Mouse (Mus musculus): ENCODE results near the gene Pnmal1. TPM values are rescaled to one million over a fixed set of nuclear protein-coding genes. Genes with fewer than 3 reads are reported as not detected.
A peak's percentile ranks its signal among the peaks of the same experiment; 100 is the strongest.

Gene Pnmal1
- polyA plus RNA-seq, 1 experiment from 2014 or later, result 23.7 TPM

- H3K36me3 ChIP-seq (ENCODE audit: control insufficient read depth, insufficient read depth, low read length), result no peaks in the 10 kb centered on the region
- H3K27me3 ChIP-seq (ENCODE audit: control insufficient read depth, insufficient read depth, low read length), result no peaks in the 10 kb centered on the region
- peaks cover 8% of the 10 kb centered on the region; the same call in 1 of the 2 replicates for H3K4me1 ChIP-seq (ENCODE audit: control insufficient read depth, insufficient read depth, low read length)
- H3K9ac ChIP-seq (ENCODE audit: low read length), result no peak overlapping the region
- no peak overlapping the region for H3K4me3 ChIP-seq (ENCODE audit: low read depth, low read length)
- H3K4me2 ChIP-seq, result no peak overlapping the region
- H3K9me3 ChIP-seq (ENCODE audit: control insufficient read depth, low read length), result no peaks in the 10 kb centered on the region
- DNase-seq (ENCODE audit: low spot score, missing footprints) (no peak), ATAC-seq (ENCODE audit: low FRiP score) (peak; percentile 83)
- H3K27ac ChIP-seq (ENCODE audit: low read depth, low read length), result no peak overlapping the region; the same call in 1 of the 2 replicates
- WGBS, result 71% methylated on average over 17 of the region's 17 CpGs
Observed at GRCm38 (mm10) chr7:16938117-16938791, 21.2 kb upstream of the Pnmal1 start.

- H3K9me3 ChIP-seq (ENCODE audit: control insufficient read depth, low read length), result no peaks in the 10 kb centered on the region
- H3K4me3 ChIP-seq (ENCODE audit: low read depth, low read length), result no peak overlapping the region
- ATAC-seq (ENCODE audit: low FRiP score), result no peak
- DNase-seq (ENCODE audit: low spot score, missing footprints), result no peak
- H3K36me3 ChIP-seq (ENCODE audit: control insufficient read depth, insufficient read depth, low read length), result no peaks in the 10 kb centered on the region
- H3K4me2 ChIP-seq, result no peak overlapping the region
- no peak overlapping the region for H3K9ac ChIP-seq (ENCODE audit: low read length)
- no peak overlapping the region for H3K27ac ChIP-seq (ENCODE audit: low read depth, low read length)
- 56% methylated on average over 7 of the region's 7 CpGs for WGBS
- peaks cover 5% of the 10 kb centered on the region for H3K27me3 ChIP-seq (ENCODE audit: control insufficient read depth, insufficient read depth, low read length)
- H3K4me1 ChIP-seq (ENCODE audit: control insufficient read depth, insufficient read depth, low read length), result peaks cover 18% of the 10 kb centered on the region
Observed at GRCm38 (mm10) chr7:16940292-16940691, 19.2 kb upstream of the Pnmal1 start.

GRCm38 (mm10) chr7:16942861-16943260, 16.6 kb upstream of the Pnmal1 start:
- DNase-seq (ENCODE audit: low spot score, missing footprints), result no peak
- Histone ChIP-seq H3K4me2 (no peak overlapping the region), H3K4me3 (ENCODE audit: low read depth, low read length) (no peak overlapping the region), H3K9me3 (ENCODE audit: control insufficient read depth, low read length) (no peaks in the 10 kb centered on the region), H3K36me3 (ENCODE audit: control insufficient read depth, insufficient read depth, low read length) (no peaks in the 10 kb centered on the region), H3K9ac (ENCODE audit: low read length) (no peak overlapping the region), H3K27ac (ENCODE audit: low read depth, low read length) (no peak overlapping the region), H3K4me1 (ENCODE audit: control insufficient read depth, insufficient read depth, low read length) (peaks cover 36% of the 10 kb centered on the region), H3K27me3 (ENCODE audit: control insufficient read depth, insufficient read depth, low read length) (peaks cover 31% of the 10 kb centered on the region)
- 61% methylated on average over 4 of the region's 4 CpGs for WGBS
- ATAC-seq (ENCODE audit: low FRiP score), result no peak

GRCm38 (mm10) chr7:16944061-16944807, 15.2 kb upstream of the Pnmal1 start, which contains the start of gene Pnmal2:
TSS of gene Pnmal2 (plus strand) at chr7:16944682.
- Histone ChIP-seq H3K4me2 (peak within 1 kb of the TSS; percentile 83), H3K9ac (ENCODE audit: low read length) (peak within 1 kb of the TSS; percentile 80), H3K9me3 (ENCODE audit: control insufficient read depth, low read length) (no peaks in the 10 kb centered on the region), H3K4me1 (ENCODE audit: control insufficient read depth, insufficient read depth, low read length) (peaks cover 37% of the 10 kb centered on the region), H3K27me3 (ENCODE audit: control insufficient read depth, insufficient read depth, low read length) (peaks cover 44% of the 10 kb centered on the region), H3K36me3 (ENCODE audit: control insufficient read depth, insufficient read depth, low read length) (no peaks in the 10 kb centered on the region), H3K4me3 (ENCODE audit: low read depth, low read length) (peak within 1 kb of the TSS; percentile 62), H3K27ac (ENCODE audit: low read depth, low read length) (peak within 1 kb of the TSS; percentile 57)
- peak; percentile 99 for DNase-seq (ENCODE audit: low spot score, missing footprints)
- peak; percentile 92 for ATAC-seq (ENCODE audit: low FRiP score)
- WGBS, result 14% methylated on average over 36 of the region's 36 CpGs

GRCm38 (mm10) chr7:16944808-16945315, 14.6 kb upstream of the Pnmal1 start:
- peaks cover 40% of the 10 kb centered on the region for H3K4me1 ChIP-seq (ENCODE audit: control insufficient read depth, insufficient read depth, low read length)
- H3K9me3 ChIP-seq (ENCODE audit: control insufficient read depth, low read length), result no peaks in the 10 kb centered on the region
- DNase-seq (ENCODE audit: low spot score, missing footprints), result no peak
- peak overlapping the region; percentile 80 for H3K9ac ChIP-seq (ENCODE audit: low read length)
- no peaks in the 10 kb centered on the region for H3K36me3 ChIP-seq (ENCODE audit: control insufficient read depth, insufficient read depth, low read length)
- WGBS, result under 1% methylated on average over 22 of the region's 22 CpGs
- H3K27me3 ChIP-seq (ENCODE audit: control insufficient read depth, insufficient read depth, low read length), result peaks cover 51% of the 10 kb centered on the region
- peak overlapping the region; percentile 83 for H3K4me2 ChIP-seq
- peak overlapping the region; percentile 62 for H3K4me3 ChIP-seq (ENCODE audit: low read depth, low read length)
- no peak for ATAC-seq (ENCODE audit: low FRiP score)
- peak overlapping the region; percentile 57 for H3K27ac ChIP-seq (ENCODE audit: low read depth, low read length)

- Histone ChIP-seq H3K9me3 (ENCODE audit: control insufficient read depth, low read length) (no peaks in the 10 kb centered on the region), H3K4me1 (ENCODE audit: control insufficient read depth, insufficient read depth, low read length) (peaks cover 38% of the 10 kb centered on the region), H3K36me3 (ENCODE audit: control insufficient read depth, insufficient read depth, low read length) (no peaks in the 10 kb centered on the region), H3K27me3 (ENCODE audit: control insufficient read depth, insufficient read depth, low read length) (peaks cover 54% of the 10 kb centered on the region), H3K4me3 (ENCODE audit: low read depth, low read length) (peak overlapping the region; percentile 62), H3K27ac (ENCODE audit: low read depth, low read length) (no peak overlapping the region), H3K9ac (ENCODE audit: low read length) (peak overlapping the region; percentile 80), H3K4me2 (peak overlapping the region; percentile 83)
- ATAC-seq (ENCODE audit: low FRiP score), result no peak
- peak; percentile 90 for DNase-seq (ENCODE audit: low spot score, missing footprints)
- WGBS, result 10% methylated on average over 17 of the region's 17 CpGs
Observed at GRCm38 (mm10) chr7:16945419-16945818, 14.1 kb upstream of the Pnmal1 start.

- no peak overlapping the region for H3K27ac ChIP-seq (ENCODE audit: low read depth, low read length)
- H3K27me3 ChIP-seq (ENCODE audit: control insufficient read depth, insufficient read depth, low read length), result peaks cover 56% of the 10 kb centered on the region
- H3K9me3 ChIP-seq (ENCODE audit: control insufficient read depth, low read length), result no peaks in the 10 kb centered on the region
- ATAC-seq (ENCODE audit: low FRiP score) (no peak), DNase-seq (ENCODE audit: low spot score, missing footprints) (peak; percentile 93)
- peak overlapping the region; percentile 62 for H3K4me2 ChIP-seq
- H3K4me1 ChIP-seq (ENCODE audit: control insufficient read depth, insufficient read depth, low read length), result peaks cover 38% of the 10 kb centered on the region
- H3K36me3 ChIP-seq (ENCODE audit: control insufficient read depth, insufficient read depth, low read length), result no peaks in the 10 kb centered on the region
- peak overlapping the region; percentile 37 for H3K9ac ChIP-seq (ENCODE audit: low read length)
- H3K4me3 ChIP-seq (ENCODE audit: low read depth, low read length), result peak overlapping the region; percentile 39
- 2% methylated on average over 53 of the region's 53 CpGs for WGBS
Observed at GRCm38 (mm10) chr7:16946441-16947348, 12.8 kb upstream of the Pnmal1 start.

GRCm38 (mm10) chr7:16947349-16947895, 12.1 kb upstream of the Pnmal1 start:
- DNase-seq (ENCODE audit: low spot score, missing footprints), result no peak
- Histone ChIP-seq H3K9me3 (ENCODE audit: control insufficient read depth, low read length) (no peaks in the 10 kb centered on the region), H3K27me3 (ENCODE audit: control insufficient read depth, insufficient read depth, low read length) (peaks cover 56% of the 10 kb centered on the region), H3K27ac (ENCODE audit: low read depth, low read length) (no peak overlapping the region), H3K9ac (ENCODE audit: low read length) (peak overlapping the region; percentile 37), H3K4me3 (ENCODE audit: low read depth, low read length) (peak overlapping the region; percentile 39), H3K4me1 (ENCODE audit: control insufficient read depth, insufficient read depth, low read length) (peaks cover 38% of the 10 kb centered on the region), H3K4me2 (peak overlapping the region; percentile 62), H3K36me3 (ENCODE audit: control insufficient read depth, insufficient read depth, low read length) (no peaks in the 10 kb centered on the region)
- ATAC-seq (ENCODE audit: low FRiP score), result no peak
- 16% methylated on average over 21 of the region's 22 CpGs for WGBS
